Mouse (Mus musculus) lung, postnatal 0 days (tissue): Measurements from ENCODE around the gene Hoxb2.

ENCODE experiments used
- CTCF ChIP-seq: IDR thresholded peaks from 2 replicates; pipeline ENCODE4 v1.5.1; 2016; ENCODE audit warnings: antibody characterized with exemption, mild to moderate bottlenecking
- EP300 ChIP-seq: IDR thresholded peaks from 2 replicates; pipeline ENCODE4 v1.6.1; 2016; ENCODE audit warnings: antibody characterized with exemption, mild to moderate bottlenecking, control low read depth

DNA sequence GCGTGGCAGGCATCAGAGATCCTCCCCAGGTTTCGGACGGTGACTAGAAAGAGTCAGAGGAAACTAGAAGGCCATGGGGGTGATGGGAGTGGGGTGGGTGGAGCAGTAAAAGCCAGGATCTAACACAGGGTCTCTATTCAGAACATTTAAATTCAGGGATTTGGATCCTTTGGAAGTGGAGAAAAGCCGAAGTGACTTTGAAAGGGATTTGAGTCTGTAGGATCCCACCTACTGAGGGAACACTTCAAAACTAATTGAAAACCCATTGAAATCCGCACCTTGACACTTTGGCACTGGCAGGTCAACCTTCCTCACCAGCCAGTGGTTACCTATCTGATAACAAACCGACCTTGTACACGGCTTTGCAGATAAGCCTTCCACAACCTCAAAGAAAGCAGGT, 24.5 kb downstream of the Hoxb2 start:
- no peak for TF ChIP-seq EP300
- TF ChIP-seq CTCF = no peak
